Mouse (Mus musculus) ES-E14 (cell line): ENCODE data around the gene Gm20481. TPM values are rescaled to one million over a fixed set of nuclear protein-coding genes. Genes with fewer than 3 reads are reported as not detected.

ENCODE experiments used
- DNase-seq: peaks from one replicate; pipeline ENCODE4 v3.0.0-alpha.2; 2013; ENCODE audit warnings: low read depth, low spot score
- H3K27ac ChIP-seq: 2 replicates; pipeline ENCODE4 v1.5.1; 2012; ENCODE audit warnings: low read depth, mild to moderate bottlenecking, low read length, moderate library complexity, mixed read lengths; ENCODE audit not compliant: poor library complexity, insufficient read depth, severe bottlenecking
- H3K36me3 ChIP-seq: 2 replicates; pipeline ENCODE4 v1.6.1; 2012; ENCODE audit warnings: mild to moderate bottlenecking, low read length, moderate library complexity, mixed read lengths; ENCODE audit not compliant: control insufficient read depth, poor library complexity, insufficient read depth, severe bottlenecking
- H3K4me1 ChIP-seq, 2 experiments: fragments of 150-350 bp in 1 of 2; sonication (generic) in 1 of 2; 2 replicates each; pipeline ENCODE4 v1.6.1; 2012; ENCODE audit warnings: low read length in 2 of 2, mild to moderate bottlenecking in 1 of 2, mixed read lengths in 1 of 2; ENCODE audit not compliant: control insufficient read depth in 2 of 2, insufficient read depth in 2 of 2, poor library complexity in 1 of 2
- H3K4me3 ChIP-seq, 2 experiments: fragments of 150-350 bp in 1 of 2; sonication (generic) in 1 of 2; 2 replicates each; pipeline ENCODE4 v1.5.1; 2012; ENCODE audit warnings: low read length in 2 of 2, low read depth in 1 of 2, mild to moderate bottlenecking in 1 of 2, mixed read lengths in 1 of 2; ENCODE audit not compliant: insufficient read depth in 1 of 2, poor library complexity in 1 of 2, severe bottlenecking in 1 of 2
- H3K9ac ChIP-seq: 2 replicates; pipeline ENCODE4 v1.6.1; 2012; ENCODE audit warnings: low read depth, mild to moderate bottlenecking, low read length, mixed read lengths; ENCODE audit not compliant: poor library complexity, insufficient read depth, severe bottlenecking
- H3K9me3 ChIP-seq: fragments of 150-350 bp; sonication (generic); 2 replicates; pipeline ENCODE4 v1.6.1; 2012; ENCODE audit warnings: low read depth, mild to moderate bottlenecking, low read length; ENCODE audit not compliant: control insufficient read depth, insufficient read depth
- CHD2 ChIP-seq: IDR thresholded peaks from 2 replicates; pipeline ENCODE4 v1.6.1; 2014; ENCODE audit warnings: mild to moderate bottlenecking, low read depth, low read length, inconsistent platforms
- HCFC1 ChIP-seq: IDR thresholded peaks from 2 replicates; pipeline ENCODE4 v1.6.1; 2012; ENCODE audit warnings: low read length, inconsistent platforms, borderline replicate concordance; ENCODE audit not compliant: insufficient read depth
- MAFK ChIP-seq: IDR thresholded peaks from 2 replicates; pipeline ENCODE4 v1.6.1; 2014; ENCODE audit warnings: mild to moderate bottlenecking, low read depth, low read length, inconsistent platforms; ENCODE audit not compliant: insufficient read depth
- ZC3H11A ChIP-seq: IDR thresholded peaks from 2 replicates; pipeline ENCODE4 v1.6.1; 2012; ENCODE audit warnings: low read depth, mild to moderate bottlenecking, inconsistent platforms, low read length, borderline replicate concordance
- ZNF384 ChIP-seq: IDR thresholded peaks from 2 replicates; pipeline ENCODE4 v1.6.1; 2012; ENCODE audit warnings: low read depth, low read length, inconsistent platforms
- in situ Hi-C, 2 experiments: fragments of 600-800 bp; cut with MboI; formaldehyde crosslinking; loops; one replicate each; pipeline ENCODE4 v1.15.1; 2025; ENCODE audit warnings: low sequenced_read_pairs in 2 of 2, inconsistent platforms in 1 of 2; ENCODE audit not compliant: unreplicated experiment in 2 of 2
- total RNA-seq: library from RNA; depleted of rRNA; stranded (reverse); fragments of 300-350 nt; gene quantifications from 2 replicates; pipeline ENCODE4 v1.2.3, GENCODE M21; 2012

The Gm20481 gene
- total RNA-seq, 1 experiment = 1.9 TPM

GRCm38 (mm10) chr17:35000717-35001451, 31.2 kb downstream of the Gm20481 start, which contains the start of gene Vars:
Gene Vars (plus strand): TSS chr17:35000987.
- no peaks in the 10 kb centered on the region for H3K9me3 ChIP-seq
- H3K9ac ChIP-seq = peak within 1 kb of the TSS; percentile 93
- no peak for TF ChIP-seq ZNF384
- no peak for TF ChIP-seq ZC3H11A
- TF ChIP-seq HCFC1 = no peak; the same call in 1 of the 2 replicates
- no peak for TF ChIP-seq MAFK
- no peak for TF ChIP-seq CHD2
- peak within 1 kb of the TSS; percentile 69 to 80 for H3K4me3 ChIP-seq
- H3K36me3 ChIP-seq = peaks cover 32% of the 10 kb centered on the region
- peak within 1 kb of the TSS; percentile 85 for H3K27ac ChIP-seq
- peaks cover 13 to 24% of the 10 kb centered on the region in 2 experiments for H3K4me1 ChIP-seq
- in situ Hi-C loops = loop anchor here in 1 of 2 experiments (25.0 kb wide), 1 partner anchor 111 kb away; the partner anchor contains the start of genes Csnk2b, Gpank1, Ly6g5b and Ly6g5c
- peak; percentile 72 for DNase-seq

- peak overlapping the region; percentile 93 for H3K9ac ChIP-seq
- in situ Hi-C loops = loop anchor here in 1 of 2 experiments (25.0 kb wide), 1 partner anchor 111 kb away; the partner anchor contains the start of genes Csnk2b, Gpank1, Ly6g5b and Ly6g5c
- H3K9me3 ChIP-seq = no peaks in the 10 kb centered on the region
- peaks cover 32% of the 10 kb centered on the region for H3K36me3 ChIP-seq
- H3K4me1 ChIP-seq = peaks cover 13 to 22% of the 10 kb centered on the region in 2 experiments
- H3K27ac ChIP-seq = peak overlapping the region; percentile 85
- no peak for DNase-seq
- TF ChIP-seq HCFC1 (no peak), CHD2 (no peak), ZNF384 (no peak), ZC3H11A (no peak), MAFK (no peak)
- peak overlapping the region; percentile 69 to 80 for H3K4me3 ChIP-seq
These were observed 31.9 kb downstream of the Gm20481 start for GRCm38 (mm10) chr17:35001452-35002152.

GRCm38 (mm10) chr17:35002153-35002865, 32.6 kb downstream of the Gm20481 start:
- in situ Hi-C loops = loop anchor here in 1 of 2 experiments (25.0 kb wide), 1 partner anchor 110 kb away; the partner anchor contains the start of genes Csnk2b, Gpank1, Ly6g5b and Ly6g5c
- Histone ChIP-seq H3K9me3 (no peaks in the 10 kb centered on the region), H3K27ac (no peak overlapping the region), H3K4me3 (peak overlapping the region; percentile 69 to 80), H3K9ac (peak overlapping the region; percentile 93), H3K36me3 (peaks cover 35% of the 10 kb centered on the region), H3K4me1 (peaks cover 11 to 19% of the 10 kb centered on the region in 2 experiments)
- no peak for DNase-seq
- TF ChIP-seq ZNF384 = no peak
- no peak for TF ChIP-seq ZC3H11A
- TF ChIP-seq MAFK = no peak
- no peak for TF ChIP-seq HCFC1
- TF ChIP-seq CHD2 = no peak
